Mouse (Mus musculus): ENCODE measurements at regions not wholly inside any gene's neighbourhood (a gene's known extent, or its start where the extent isn't known, plus 50 kb on each side); places are given as distances from the start of the nearest gene placed in this dataset.

- TF ChIP-seq CTCF (IDR thresholded peaks at IDR 0.05; ENCODE audit: extremely low read depth, insufficient read depth, low read length), result no peak
- no peak for TF ChIP-seq POLR2A (IDR thresholded peaks at IDR 0.05; ENCODE audit: extremely low read depth, insufficient read depth, low read length)
These were observed 499.7 kb upstream of the Dab2 start for GRCm38 (mm10) chr15:5799917-5800316.
